Mouse (Mus musculus) limb, embryonic 14.5 days (tissue): ENCODE measurements around the gene Gipc2. TPM values are rescaled to one million over a fixed set of nuclear protein-coding genes. Genes with fewer than 3 reads are reported as not detected.
A peak's percentile ranks its signal among the peaks of the same experiment; 100 is the strongest.

ENCODE experiments used
- ATAC-seq: fragments of 200-750 bp; cut with Nextera tagmentation; 2 replicates; pipeline ENCODE4 v1.8.0; 2017; ENCODE audit warnings: low read depth, moderate number of reproducible peaks, moderate TSS enrichment; ENCODE audit not compliant: low FRiP score
- DNase-seq: peaks from one replicate; pipeline ENCODE4 v3.0.0-alpha.2; 2015; ENCODE audit warnings: low spot score
- H3K27ac ChIP-seq: fragments of 300-500 bp; sonication (generic); replicated peaks from 2 replicates; pipeline ENCODE4 v1.5.1; 2014; ENCODE audit warnings: low read depth, mild to moderate bottlenecking, low read length, moderate library complexity, mixed read lengths
- H3K27me3 ChIP-seq: fragments of 300-500 bp; sonication (generic); 2 replicates; pipeline ENCODE4 v1.6.1; 2014; ENCODE audit warnings: low read length, mixed read lengths; ENCODE audit not compliant: control insufficient read depth, insufficient read depth
- H3K36me3 ChIP-seq: fragments of 300-500 bp; sonication (generic); 2 replicates; pipeline ENCODE4 v1.6.1; 2014; ENCODE audit warnings: mild to moderate bottlenecking, low read length, moderate library complexity, mixed read lengths; ENCODE audit not compliant: control insufficient read depth, insufficient read depth
- H3K4me1 ChIP-seq: fragments of 300-500 bp; sonication (generic); 2 replicates; pipeline ENCODE4 v1.6.1; 2014; ENCODE audit warnings: antibody characterized with exemption, low read length, mixed read lengths; ENCODE audit not compliant: control insufficient read depth, insufficient read depth
- H3K4me2 ChIP-seq: fragments of 300-500 bp; sonication (generic); replicated peaks from 2 replicates; pipeline ENCODE4 v1.6.1; 2014; ENCODE audit warnings: low read depth, mild to moderate bottlenecking, low read length, moderate library complexity; ENCODE audit not compliant: severe bottlenecking
- H3K4me3 ChIP-seq: fragments of 300-500 bp; sonication (generic); replicated peaks from 2 replicates; pipeline ENCODE4 v1.5.1; 2014; ENCODE audit warnings: low read length
- H3K9ac ChIP-seq: fragments of 300-500 bp; sonication (generic); 2 replicates; pipeline ENCODE4 v1.6.1; 2014; ENCODE audit warnings: mild to moderate bottlenecking, low read depth, low read length, moderate library complexity; ENCODE audit not compliant: severe bottlenecking
- H3K9me3 ChIP-seq: fragments of 300-500 bp; sonication (generic); 2 replicates; pipeline ENCODE4 v1.6.1; 2016; ENCODE audit warnings: low read length; ENCODE audit not compliant: control insufficient read depth
- POLR2A ChIP-seq: fragments of 200-500 bp; IDR thresholded peaks from 2 replicates; pipeline ENCODE4 v1.8.0; 2012; ENCODE audit warnings: inconsistent platforms, mild to moderate bottlenecking, moderate library complexity, borderline replicate concordance; ENCODE audit not compliant: insufficient read depth, insufficient read length; ENCODE audit errors: extremely low read depth
- whole genome bisulfite sequencing: fragments of 180-500 bp; shearing (Covaris S2); extraction: QIAGEN DNeasy Blood & Tissue Kit; methylation state at CpG from one replicate; pipeline ENCODE4 v1.1.7; 2014; 5-methylcytosine and 5-hydroxymethylcytosine counted together
- polyA plus RNA-seq, 2 experiments: library from polyadenylated mRNA; depleted of rRNA in 1 of 2; stranded (reverse) in 1 of 2; unstranded in 1 of 2; fragments of >200 nt; fragmentation: Nextera tagmentation in 1 of 2; extraction: Ambion mirVana in 1 of 2; gene quantifications; 2 replicates each; pipeline versions ENCODE4 v1.2.1 to v1.2.3; 2012 to 2014

The Gipc2 gene
- polyA plus RNA-seq, 2 experiments, result 2.6 to 4.3 TPM

DNA sequence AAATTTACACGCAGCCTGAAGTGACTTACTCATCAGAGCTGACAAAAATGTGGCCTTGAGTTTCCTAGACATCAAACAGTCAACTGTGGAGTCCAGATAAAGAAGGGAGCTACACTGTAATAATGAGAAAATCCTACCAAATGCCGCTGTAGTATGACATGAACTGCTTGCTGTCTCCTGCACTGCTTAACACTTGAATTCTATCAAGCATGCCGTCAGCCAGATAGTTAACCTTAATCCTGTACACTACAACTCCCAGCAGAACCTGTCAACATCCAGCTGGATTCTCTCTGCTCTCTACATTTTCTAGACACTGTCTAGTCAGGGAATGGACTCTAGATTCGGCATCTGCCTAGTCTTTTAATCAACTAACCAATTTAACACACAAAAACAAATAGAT, 23.3 kb upstream of the Gipc2 start:
- H3K9me3 ChIP-seq, result no peaks in the 10 kb centered on the region
- ATAC-seq (no peak), DNase-seq (no peak)
- no peak for TF ChIP-seq POLR2A
- no peak overlapping the region for H3K27ac ChIP-seq
- H3K4me2 ChIP-seq, result no peak overlapping the region; the same call in 1 of the 2 replicates
- H3K9ac ChIP-seq, result no peak overlapping the region
- H3K4me1 ChIP-seq, result peaks cover 11% of the 10 kb centered on the region
- 59% methylated on average over 4 of the region's 4 CpGs for WGBS
- no peak overlapping the region for H3K4me3 ChIP-seq
- H3K27me3 ChIP-seq, result no peaks in the 10 kb centered on the region
- peaks cover 19% of the 10 kb centered on the region for H3K36me3 ChIP-seq

DNA sequence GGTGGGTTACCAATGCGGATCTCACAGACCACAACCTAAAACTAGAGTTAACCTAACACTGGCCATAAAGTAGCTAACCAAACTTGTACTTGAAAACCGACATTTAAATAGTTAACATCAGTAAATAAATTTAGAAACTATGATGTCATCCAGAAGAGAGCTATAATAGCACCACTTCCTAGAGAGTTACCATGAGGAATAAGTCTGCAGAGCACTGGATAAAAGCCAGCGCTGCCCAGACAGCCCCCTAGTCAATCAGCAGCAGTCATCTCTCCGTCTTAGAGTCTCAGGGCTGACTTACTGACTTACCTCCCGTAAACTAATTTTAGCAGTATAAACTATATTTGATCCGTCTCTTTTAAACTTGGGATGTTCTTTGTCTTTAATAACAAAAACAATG, 20.1 kb upstream of the Gipc2 start:
- Histone ChIP-seq H3K4me1 (peaks cover 9% of the 10 kb centered on the region), H3K9me3 (no peaks in the 10 kb centered on the region), H3K36me3 (peaks cover 31% of the 10 kb centered on the region), H3K9ac (no peak overlapping the region), H3K4me3 (no peak overlapping the region), H3K27me3 (no peaks in the 10 kb centered on the region), H3K4me2 (no peak overlapping the region), H3K27ac (no peak overlapping the region)
- 69% methylated on average over 6 of the region's 6 CpGs for WGBS
- TF ChIP-seq POLR2A, result no peak
- ATAC-seq, result no peak
- no peak for DNase-seq

DNA sequence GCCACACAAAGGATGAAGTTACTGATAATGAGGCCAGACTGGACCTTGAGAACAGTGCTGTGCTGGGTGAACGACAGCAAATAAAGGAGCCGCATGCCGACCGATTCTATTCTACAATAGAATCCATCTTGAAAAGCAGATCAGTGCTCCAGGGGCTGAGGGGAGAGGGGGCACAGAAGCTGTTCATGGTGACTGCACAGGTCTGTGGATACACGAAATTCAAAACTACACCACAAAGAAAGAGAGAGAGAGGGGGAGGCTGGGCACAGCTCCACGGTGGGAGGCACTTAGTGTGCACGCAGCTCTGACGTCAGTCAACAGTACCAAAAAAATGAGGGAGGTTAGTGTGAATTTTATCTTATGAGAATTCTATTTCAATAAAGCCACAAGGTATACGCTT, 17.5 kb upstream of the Gipc2 start:
- Histone ChIP-seq H3K27me3 (no peaks in the 10 kb centered on the region), H3K4me2 (no peak overlapping the region), H3K27ac (no peak overlapping the region), H3K9ac (no peak overlapping the region), H3K4me3 (no peak overlapping the region), H3K4me1 (0 out of 2 replicates have a peak, but pooled peaks cover 5% of the 10 kb centered on the region), H3K9me3 (no peaks in the 10 kb centered on the region), H3K36me3 (peaks cover 34% of the 10 kb centered on the region)
- no peak for ATAC-seq
- WGBS, result 89% methylated on average over 9 of the region's 9 CpGs
- TF ChIP-seq POLR2A, result no peak
- DNase-seq, result no peak

- WGBS, result 86% methylated on average over 4 of the region's 4 CpGs
These were observed 14.6 kb upstream of the Gipc2 start for GRCm38 (mm10) chr3:152180624-152181023.

GRCm38 (mm10) chr3:152179285-152179684, 13.3 kb upstream of the Gipc2 start:
- Histone ChIP-seq H3K4me2 (no peak overlapping the region), H3K4me3 (no peak overlapping the region), H3K27ac (no peak overlapping the region), H3K9me3 (no peaks in the 10 kb centered on the region), H3K36me3 (peaks cover 14% of the 10 kb centered on the region), H3K4me1 (0 out of 2 replicates have a peak, but pooled peaks cover 5% of the 10 kb centered on the region), H3K9ac (0 out of 2 replicates have a peak overlapping the region, but pooled peaks have one; percentile 14), H3K27me3 (no peaks in the 10 kb centered on the region)
- DNase-seq (no peak), ATAC-seq (peak; percentile 75)
- WGBS, result 0% methylated on average over 1 of the region's 1 CpGs
- no peak for TF ChIP-seq POLR2A

More at GRCm38 (mm10) chr3:152180624-152181023, 14.6 kb upstream of the Gipc2 start:
- peaks cover 27% of the 10 kb centered on the region for H3K36me3 ChIP-seq
- no peak overlapping the region for H3K9ac ChIP-seq
- H3K27ac ChIP-seq, result no peak overlapping the region
- H3K27me3 ChIP-seq, result no peaks in the 10 kb centered on the region
- no peak overlapping the region for H3K4me2 ChIP-seq
- no peak overlapping the region for H3K4me3 ChIP-seq
- no peaks in the 10 kb centered on the region for H3K9me3 ChIP-seq
- H3K4me1 ChIP-seq, result 0 out of 2 replicates have a peak, but pooled peaks cover 5% of the 10 kb centered on the region
- DNase-seq (no peak), ATAC-seq (no peak)
- TF ChIP-seq POLR2A, result no peak
